Mouse (Mus musculus): Measurements from ENCODE around the gene Ormdl3. TPM values are rescaled to one million over a fixed set of nuclear protein-coding genes. Genes with fewer than 3 reads are reported as not detected.
"Not testable (repeated sequence)": the region's sequence is repeated elsewhere in the genome, so short reads cannot be mapped to it uniquely, and the experiment has no call there.

Ormdl3 gene
- polyA plus RNA-seq, 1 experiment from 2014 or later = 14.9 TPM

DNA sequence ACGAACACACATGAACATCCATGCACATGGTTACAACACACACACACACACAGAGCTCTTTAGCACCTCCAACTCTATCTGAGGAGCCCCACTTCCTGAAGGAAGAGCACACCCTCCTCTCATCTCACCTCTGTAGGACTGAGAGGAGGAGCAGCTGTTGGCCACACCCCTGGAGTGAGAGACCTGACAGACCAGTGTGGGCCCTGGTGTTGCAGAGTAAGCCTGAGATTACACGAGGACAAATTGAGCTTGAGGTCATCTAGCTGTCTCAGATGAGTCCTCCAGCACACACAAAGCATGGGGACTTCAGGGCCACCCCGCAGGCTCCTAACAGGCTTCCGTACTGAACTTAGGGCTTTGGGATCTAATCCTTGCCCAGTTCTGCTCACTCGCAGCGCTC lies 17.7 kb upstream of the Ormdl3 start:
- H3K36me3 ChIP-seq (replicated peaks; ENCODE audit: control insufficient read depth, insufficient read depth); H3K4me2 ChIP-seq (replicated peaks); H3K4me1 ChIP-seq (replicated peaks; ENCODE audit: control insufficient read depth, insufficient read depth, low read length); H3K27ac ChIP-seq; H3K9me3 ChIP-seq (ENCODE audit: control insufficient read depth, low read length); H3K4me3 ChIP-seq (replicated peaks; ENCODE audit: low read length); DNase-seq (ENCODE audit: low spot score); ATAC-seq (ENCODE audit: low FRiP score); H3K27me3 ChIP-seq (ENCODE audit: control insufficient read depth, insufficient read depth, low read length); H3K9ac ChIP-seq: not testable (repeated sequence)
- 72% methylated on average over 6 of the region's 6 CpGs for WGBS

DNA sequence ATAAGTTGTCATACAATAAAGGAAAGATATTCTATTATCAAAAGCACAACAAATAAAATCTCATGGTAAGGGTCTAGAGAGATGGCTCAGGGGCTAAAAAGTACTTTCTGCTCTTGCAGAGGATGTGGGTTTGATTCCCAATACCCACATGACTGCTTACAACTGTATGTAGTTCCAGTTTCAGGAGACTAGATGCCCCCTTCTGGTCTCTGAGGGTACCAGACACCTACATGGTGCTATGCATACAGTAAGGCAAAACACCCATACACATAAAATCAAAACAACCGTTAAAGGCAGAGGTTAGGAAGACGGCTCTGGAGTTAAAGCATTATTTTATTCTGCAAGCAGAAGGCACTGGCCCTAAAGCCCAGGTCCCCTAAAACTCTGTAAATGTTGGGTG lies 16.8 kb upstream of the Ormdl3 start:
- Histone ChIP-seq H3K4me1 (replicated peaks; ENCODE audit: control insufficient read depth, insufficient read depth, low read length) (no peaks in the 10 kb centered on the region), H3K9ac (no peak overlapping the region)
- WGBS = 85% methylated on average over 2 of the region's 2 CpGs

DNA sequence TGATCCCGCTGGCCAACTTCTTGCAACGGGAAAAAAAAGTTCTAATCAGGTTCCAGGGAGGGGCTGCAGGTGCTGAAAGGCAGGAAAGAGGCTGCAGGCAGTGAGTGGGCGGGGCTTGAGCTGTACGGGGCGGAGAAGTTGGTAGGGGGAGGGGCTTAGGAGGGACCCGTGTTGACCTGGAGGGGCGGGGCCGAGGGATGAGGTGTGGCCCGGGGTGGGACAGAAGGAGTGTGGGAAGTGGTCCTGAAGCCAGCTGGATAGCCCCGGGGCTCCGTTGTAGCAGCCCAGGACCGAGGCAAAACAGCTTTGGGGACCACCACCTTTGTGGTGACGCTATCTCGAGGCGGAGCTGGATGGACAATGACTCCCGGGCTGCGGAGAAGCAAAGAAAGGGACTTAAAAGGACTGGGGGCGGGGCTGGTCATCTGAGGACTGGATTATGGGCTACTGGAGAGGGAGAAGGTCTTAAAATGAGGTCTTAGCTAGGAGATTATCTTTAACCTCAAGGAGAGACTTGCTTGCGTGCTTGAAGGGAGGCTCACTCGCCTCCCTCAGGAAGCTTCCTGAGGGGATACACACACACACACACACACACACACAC lies 15.0 kb upstream of the Ormdl3 start:
- Histone ChIP-seq H3K4me1 (replicated peaks; ENCODE audit: control insufficient read depth, insufficient read depth, low read length) (no peaks in the 10 kb centered on the region), H3K9me3 (ENCODE audit: control insufficient read depth, low read length) (no peaks in the 10 kb centered on the region), H3K27ac (no peak overlapping the region), H3K9ac (peak overlapping the region; percentile 20; the same call in 1 of the 2 replicates), H3K4me3 (replicated peaks; ENCODE audit: low read length) (peak overlapping the region; percentile 18), H3K4me2 (replicated peaks) (peak overlapping the region; percentile 42), H3K36me3 (replicated peaks; ENCODE audit: control insufficient read depth, insufficient read depth) (no peaks in the 10 kb centered on the region), H3K27me3 (ENCODE audit: control insufficient read depth, insufficient read depth, low read length) (peaks cover 7% of the 10 kb centered on the region; the same call in 1 of the 2 replicates)
- ATAC-seq (ENCODE audit: low FRiP score) (no peak), DNase-seq (ENCODE audit: low spot score) (no peak)
- WGBS = 1% methylated on average over 20 of the region's 20 CpGs

More for the DNA sequence above, 16.8 kb upstream of the Ormdl3 start:
- Histone ChIP-seq H3K4me3 (replicated peaks; ENCODE audit: low read length) (no peak overlapping the region), H3K9me3 (ENCODE audit: control insufficient read depth, low read length) (no peaks in the 10 kb centered on the region), H3K4me2 (replicated peaks) (no peak overlapping the region), H3K27me3 (ENCODE audit: control insufficient read depth, insufficient read depth, low read length) (0 out of 2 replicates have a peak, but pooled peaks cover under 1% of the 10 kb centered on the region), H3K27ac (no peak overlapping the region), H3K36me3 (replicated peaks; ENCODE audit: control insufficient read depth, insufficient read depth) (no peaks in the 10 kb centered on the region)
- ATAC-seq (ENCODE audit: low FRiP score) (no peak), DNase-seq (ENCODE audit: low spot score) (no peak)

DNA sequence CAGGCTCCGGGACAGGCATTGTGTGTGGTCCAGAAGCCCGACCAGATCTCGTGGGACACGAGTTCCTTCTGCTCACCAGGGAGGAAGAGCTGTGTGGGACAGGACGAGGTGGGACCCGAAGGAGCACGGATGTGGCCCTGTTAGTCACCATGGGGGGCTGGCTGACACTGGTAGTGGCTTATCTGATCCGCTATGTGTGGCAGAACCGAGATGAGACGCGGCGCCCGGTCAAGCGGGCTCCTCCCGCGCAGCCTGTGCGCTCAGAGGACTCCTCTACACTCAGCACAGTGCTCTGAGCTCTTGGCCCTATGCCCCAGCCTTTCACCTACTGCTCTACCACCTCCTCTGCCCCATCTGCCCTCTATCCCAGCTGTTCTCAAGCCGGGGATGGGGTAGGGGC lies 12.1 kb upstream of the Ormdl3 start:
- H3K27me3 ChIP-seq (ENCODE audit: control insufficient read depth, insufficient read depth, low read length) = peaks cover 7% of the 10 kb centered on the region; the same call in 1 of the 2 replicates
- H3K9ac ChIP-seq = no peak overlapping the region
- 42% methylated on average over 18 of the region's 18 CpGs for WGBS
- no peak overlapping the region for H3K4me3 ChIP-seq (replicated peaks; ENCODE audit: low read length)
- H3K36me3 ChIP-seq (replicated peaks; ENCODE audit: control insufficient read depth, insufficient read depth) = no peaks in the 10 kb centered on the region
- no peak for DNase-seq (ENCODE audit: low spot score)
- no peak for ATAC-seq (ENCODE audit: low FRiP score)
- no peaks in the 10 kb centered on the region for H3K4me1 ChIP-seq (replicated peaks; ENCODE audit: control insufficient read depth, insufficient read depth, low read length)
- no peak overlapping the region for H3K4me2 ChIP-seq (replicated peaks)
- no peak overlapping the region for H3K27ac ChIP-seq
- no peaks in the 10 kb centered on the region for H3K9me3 ChIP-seq (ENCODE audit: control insufficient read depth, low read length)

DNA sequence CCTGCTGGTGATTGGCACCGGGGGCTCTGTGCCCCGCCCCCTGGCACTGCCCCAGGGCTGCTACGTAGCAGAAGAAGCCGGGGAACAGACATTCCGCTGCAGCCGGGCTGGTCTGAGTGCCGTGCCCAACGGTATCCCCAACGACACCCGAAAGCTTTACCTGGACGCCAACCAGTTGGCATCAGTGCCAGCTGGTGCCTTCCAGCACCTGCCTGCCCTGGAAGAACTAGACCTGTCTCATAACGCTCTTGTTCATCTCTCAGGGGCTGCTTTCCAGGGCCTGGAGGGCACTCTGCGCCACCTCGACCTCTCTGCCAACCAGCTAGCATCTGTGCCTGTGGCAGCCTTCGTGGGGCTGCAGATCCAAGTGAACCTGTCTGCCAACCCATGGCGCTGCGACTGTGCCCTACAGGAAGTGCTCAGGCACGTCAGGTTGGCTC lies 11.7 kb upstream of the Ormdl3 start:
- 65% methylated on average over 18 of the region's 18 CpGs for WGBS
- H3K36me3 ChIP-seq (replicated peaks; ENCODE audit: control insufficient read depth, insufficient read depth) = no peaks in the 10 kb centered on the region
- peaks cover 7% of the 10 kb centered on the region; the same call in 1 of the 2 replicates for H3K27me3 ChIP-seq (ENCODE audit: control insufficient read depth, insufficient read depth, low read length)
- H3K4me2 ChIP-seq (replicated peaks) = no peak overlapping the region
- DNase-seq (ENCODE audit: low spot score) (no peak), ATAC-seq (ENCODE audit: low FRiP score) (no peak)
- H3K27ac ChIP-seq = no peak overlapping the region
- no peak overlapping the region for H3K4me3 ChIP-seq (replicated peaks; ENCODE audit: low read length)
- no peaks in the 10 kb centered on the region for H3K4me1 ChIP-seq (replicated peaks; ENCODE audit: control insufficient read depth, insufficient read depth, low read length)
- H3K9ac ChIP-seq = no peak overlapping the region
- no peaks in the 10 kb centered on the region for H3K9me3 ChIP-seq (ENCODE audit: control insufficient read depth, low read length)

DNA sequence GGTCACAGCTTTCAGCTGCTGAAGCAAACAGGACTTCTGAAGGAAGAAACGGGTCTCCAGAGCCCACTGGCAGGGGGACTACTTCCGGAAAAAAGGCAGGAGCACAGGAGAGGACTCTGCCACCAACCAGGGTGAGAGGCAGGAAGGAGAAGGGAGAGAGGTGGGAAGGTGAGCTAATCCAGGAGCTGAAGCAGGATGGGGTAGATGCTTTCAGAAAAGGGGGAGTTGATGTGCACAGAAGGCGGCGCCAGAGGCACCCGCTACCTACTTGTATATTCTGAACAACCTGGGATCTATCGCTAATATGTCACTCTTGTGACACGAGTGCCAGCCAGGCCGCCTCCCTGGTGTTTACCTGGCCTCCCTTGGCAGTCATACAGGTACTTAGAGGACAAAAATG lies 10.8 kb upstream of the Ormdl3 start, which contains the start of gene Lrrc3c:
Gene Lrrc3c, plus strand, starts transcription at position 301 of the 400 bp plus-strand sequence.
- no peak within 1 kb of the TSS for H3K9ac ChIP-seq

DNA sequence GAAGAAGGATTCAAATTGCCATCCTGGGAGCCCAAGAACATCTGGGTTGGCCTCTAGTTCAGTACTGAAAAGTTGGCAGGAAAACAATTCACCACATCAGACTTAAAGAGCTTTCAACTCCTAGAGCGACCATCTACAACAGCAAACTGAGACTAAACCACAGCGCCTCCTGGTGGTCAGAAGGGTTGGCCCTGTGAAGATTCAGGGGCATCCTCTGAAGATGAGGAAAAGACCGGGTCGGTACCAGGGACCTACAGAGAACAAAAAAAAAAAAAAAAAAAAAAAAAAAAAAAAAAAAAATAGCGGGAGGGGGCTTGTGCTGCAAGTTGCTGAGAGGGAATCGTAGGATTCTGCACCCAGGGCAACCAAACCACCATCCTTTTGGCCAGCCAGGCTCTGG lies 10.2 kb upstream of the Ormdl3 start:
- H3K27ac ChIP-seq = no peak overlapping the region
- H3K4me1 ChIP-seq (replicated peaks; ENCODE audit: control insufficient read depth, insufficient read depth, low read length) = no peaks in the 10 kb centered on the region

More for the DNA sequence above, 10.8 kb upstream of the Ormdl3 start, which contains the start of gene Lrrc3c:
- Histone ChIP-seq H3K36me3 (replicated peaks; ENCODE audit: control insufficient read depth, insufficient read depth) (no peaks in the 10 kb centered on the region), H3K4me1 (replicated peaks; ENCODE audit: control insufficient read depth, insufficient read depth, low read length) (no peaks in the 10 kb centered on the region), H3K4me3 (replicated peaks; ENCODE audit: low read length) (no peak within 1 kb of the TSS), H3K4me2 (replicated peaks) (no peak within 1 kb of the TSS), H3K9me3 (ENCODE audit: control insufficient read depth, low read length) (no peaks in the 10 kb centered on the region), H3K27me3 (ENCODE audit: control insufficient read depth, insufficient read depth, low read length) (peaks cover 10% of the 10 kb centered on the region; the same call in 1 of the 2 replicates), H3K27ac (no peak within 1 kb of the TSS)
- ATAC-seq (ENCODE audit: low FRiP score) (no peak), DNase-seq (ENCODE audit: low spot score) (no peak)
- WGBS = 83% methylated on average over 8 of the region's 8 CpGs

DNA sequence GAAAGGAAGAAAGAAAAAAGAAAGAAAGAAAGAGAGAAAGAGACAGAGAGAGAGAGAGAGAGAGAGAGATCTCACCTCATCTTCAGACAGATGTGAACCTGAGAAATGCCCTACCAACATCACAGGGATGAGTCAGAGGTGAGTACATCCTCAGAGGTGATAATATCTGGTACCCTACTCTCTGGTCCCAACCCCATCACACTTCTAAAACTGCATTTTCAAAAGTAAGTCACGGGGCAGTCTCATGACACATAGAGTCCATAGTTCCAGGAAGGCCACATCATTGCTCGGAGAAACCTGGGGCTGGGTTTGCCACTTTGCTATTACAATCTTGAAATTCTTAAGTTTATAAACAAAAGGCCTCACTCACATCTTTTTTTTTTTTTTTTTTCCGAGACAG lies 8.8 kb upstream of the Ormdl3 start:
- H3K36me3 ChIP-seq (replicated peaks; ENCODE audit: control insufficient read depth, insufficient read depth) = no peaks in the 10 kb centered on the region
- H3K4me3 ChIP-seq (replicated peaks; ENCODE audit: low read length) = no peak overlapping the region
- DNase-seq (ENCODE audit: low spot score) (no peak), ATAC-seq (ENCODE audit: low FRiP score) (no peak)
- H3K27ac ChIP-seq = no peak overlapping the region
- no peak overlapping the region for H3K4me2 ChIP-seq (replicated peaks)
- no peaks in the 10 kb centered on the region for H3K4me1 ChIP-seq (replicated peaks; ENCODE audit: control insufficient read depth, insufficient read depth, low read length)
- H3K9me3 ChIP-seq (ENCODE audit: control insufficient read depth, low read length) = no peaks in the 10 kb centered on the region
- WGBS = 77% methylated on average over 3 of the region's 3 CpGs
- peaks cover 10% of the 10 kb centered on the region; the same call in 1 of the 2 replicates for H3K27me3 ChIP-seq (ENCODE audit: control insufficient read depth, insufficient read depth, low read length)
- no peak overlapping the region for H3K9ac ChIP-seq

More for the DNA sequence above, 10.2 kb upstream of the Ormdl3 start:
- Histone ChIP-seq H3K9me3 (ENCODE audit: control insufficient read depth, low read length) (no peaks in the 10 kb centered on the region), H3K9ac (no peak overlapping the region), H3K4me2 (replicated peaks) (no peak overlapping the region), H3K36me3 (replicated peaks; ENCODE audit: control insufficient read depth, insufficient read depth) (no peaks in the 10 kb centered on the region), H3K4me3 (replicated peaks; ENCODE audit: low read length) (no peak overlapping the region), H3K27me3 (ENCODE audit: control insufficient read depth, insufficient read depth, low read length) (peaks cover 10% of the 10 kb centered on the region; the same call in 1 of the 2 replicates)
- 43% methylated on average over 6 of the region's 6 CpGs for WGBS
- peak; percentile 52 for DNase-seq (ENCODE audit: low spot score)
- no peak for ATAC-seq (ENCODE audit: low FRiP score)

DNA sequence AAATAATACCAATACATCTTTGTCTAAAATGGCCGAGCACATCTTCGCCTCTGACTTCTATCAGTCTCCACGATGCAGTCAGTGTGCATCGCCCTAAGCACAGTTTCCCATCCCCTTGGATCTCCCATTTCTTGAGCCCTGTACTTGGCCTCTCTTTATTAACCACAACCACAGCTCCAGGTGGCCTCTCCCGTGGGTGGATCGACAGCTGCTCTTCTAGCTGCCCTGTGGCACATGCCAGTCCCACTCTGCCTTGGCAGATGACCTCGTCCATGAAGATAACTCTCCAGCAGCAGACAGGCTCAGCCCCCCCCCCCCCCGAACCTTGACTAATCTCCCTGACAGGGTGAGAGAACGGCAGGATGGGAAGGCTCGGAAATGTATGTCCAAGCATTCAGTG lies 8.3 kb upstream of the Ormdl3 start:
- 79% methylated on average over 10 of the region's 10 CpGs for WGBS
- H3K36me3 ChIP-seq (replicated peaks; ENCODE audit: control insufficient read depth, insufficient read depth) = no peaks in the 10 kb centered on the region
- peaks cover 10% of the 10 kb centered on the region; the same call in 1 of the 2 replicates for H3K27me3 ChIP-seq (ENCODE audit: control insufficient read depth, insufficient read depth, low read length)
- H3K4me3 ChIP-seq (replicated peaks; ENCODE audit: low read length) = no peak overlapping the region
- DNase-seq (ENCODE audit: low spot score) = no peak
- H3K9me3 ChIP-seq (ENCODE audit: control insufficient read depth, low read length) = no peaks in the 10 kb centered on the region
- H3K4me2 ChIP-seq (replicated peaks) = no peak overlapping the region
- no peaks in the 10 kb centered on the region for H3K4me1 ChIP-seq (replicated peaks; ENCODE audit: control insufficient read depth, insufficient read depth, low read length)
- ATAC-seq (ENCODE audit: low FRiP score) = no peak
- H3K9ac ChIP-seq = no peak overlapping the region
- no peak overlapping the region for H3K27ac ChIP-seq
